Mouse (Mus musculus) gastrocnemius, postnatal 14 days (tissue): ENCODE results near the gene Zbtb8os. TPM values are rescaled to one million over a fixed set of nuclear protein-coding genes. Genes with fewer than 3 reads are reported as not detected.
A peak's percentile ranks its signal among the peaks of the same experiment; 100 is the strongest.

Source experiments
- DNase-seq: peaks from one replicate; pipeline ENCODE4 v3.0.0; 2021; ENCODE audit warnings: mixed read lengths
- intact Hi-C: fragments of 180-260 bp; cut with DNase I; formaldehyde crosslinking; loops from one replicate; pipeline ENCODE4 v1.15.1; 2025; ENCODE audit warnings: low total_unique reads
- long read RNA-seq, 2 experiments: library from polyadenylated mRNA; stranded (forward); transcript quantifications; one replicate each; pipeline ENCODE4 v2.0.0; 2021
- total RNA-seq, 2 experiments: library from RNA; stranded (reverse); gene quantifications; 2 replicates each; pipeline ENCODE4 v1.2.3; 2021

Zbtb8os gene
- total RNA-seq = 10 to 100 TPM; 24.0 to 25.1 TPM
- long read RNA-seq, experiment 1, transcript Zbtb8os-204 (7 exons, 3,833 nt) = major isoform, 13 of 14 reads
- long read RNA-seq, experiment 1, partial matches to known transcripts = 0 of 14 reads
- long read RNA-seq, experiment 1, other reads (novel, unspliced or antisense) = 1 of 14 reads
- long read RNA-seq, experiment 2, transcript Zbtb8os-204 (7 exons, 3,833 nt) = major isoform, 17 of 17 reads
- long read RNA-seq, experiment 2, partial matches to known transcripts = 0 of 17 reads
- long read RNA-seq, experiment 2, other reads (novel, unspliced or antisense) = 0 of 17 reads

GRCm38 (mm10) chr4:129335216-129336074 lies at the start of gene Zbtb8os, which contains the start of gene Rbbp4:
Gene Zbtb8os (plus strand): TSS chr4:129335695.
Gene Rbbp4 (minus strand): TSS chr4:129335370.
- intact Hi-C loops = no loop called here
- DNase-seq = peak; percentile 98

- peak; percentile 67 for DNase-seq
- intact Hi-C loops = no loop called here
These were observed 49.4 kb upstream of the Zbtb8os start for GRCm38 (mm10) chr4:129286001-129286682.

GRCm38 (mm10) chr4:129286683-129287471 lies 48.6 kb upstream of the Zbtb8os start:
- intact Hi-C loops = no loop called here
- DNase-seq = peak; percentile 71

GRCm38 (mm10) chr4:129287472-129287981 lies 48.0 kb upstream of the Zbtb8os start, which contains the start of gene Sync:
Gene Sync (plus strand): TSS chr4:129287617.
- intact Hi-C loops = no loop called here
- peak; percentile 76 for DNase-seq

- peak; percentile 75 for DNase-seq
- intact Hi-C loops = no loop called here
These were observed 47.4 kb upstream of the Zbtb8os start for GRCm38 (mm10) chr4:129288067-129288466.

- intact Hi-C loops = no loop called here
- DNase-seq = no peak
These were observed 45.8 kb upstream of the Zbtb8os start for GRCm38 (mm10) chr4:129289671-129290070.

- intact Hi-C loops = no loop called here
- DNase-seq = no peak
These were observed 42.7 kb upstream of the Zbtb8os start for GRCm38 (mm10) chr4:129292831-129293230.

DNA sequence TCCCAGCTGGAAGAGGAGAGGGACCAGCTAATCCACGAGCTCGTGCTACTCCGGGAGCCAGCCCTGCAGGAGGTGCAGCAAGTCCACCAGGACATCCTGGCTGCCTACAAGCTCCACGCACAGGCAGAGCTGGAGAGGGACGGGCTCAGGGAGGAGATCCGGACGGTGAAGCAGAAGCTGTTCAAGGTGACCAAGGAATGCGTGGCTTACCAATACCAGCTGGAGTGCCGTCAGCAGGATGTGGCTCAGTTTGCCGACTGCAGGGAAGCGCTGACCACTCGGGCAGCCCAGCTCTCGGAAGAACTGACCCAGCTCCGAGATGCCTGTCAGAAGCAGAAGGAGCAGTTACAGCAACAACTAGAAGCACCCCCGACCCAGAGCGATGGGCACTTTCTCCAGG lies 41.8 kb upstream of the Zbtb8os start:
- DNase-seq = no peak
- intact Hi-C loops = no loop called here

DNA sequence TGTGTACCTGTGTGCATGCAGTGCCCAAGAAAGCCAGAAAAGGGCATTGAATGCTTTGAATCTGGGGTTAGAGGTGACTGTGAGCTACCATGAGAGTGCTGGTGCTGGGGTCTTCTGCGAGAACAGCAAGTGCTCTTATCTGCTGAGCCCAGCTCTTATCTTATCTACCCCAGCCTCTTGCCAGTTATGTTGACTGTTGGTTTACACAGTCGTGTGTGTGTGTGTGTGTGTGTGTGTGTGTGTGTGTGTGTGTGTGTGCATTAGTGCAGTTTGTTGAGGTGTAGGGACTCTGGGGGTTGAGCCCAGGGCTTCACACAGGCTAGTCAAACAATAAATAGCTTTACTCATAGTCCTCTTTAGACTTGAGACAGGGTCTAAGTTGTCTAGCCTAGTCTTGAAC lies 40.3 kb upstream of the Zbtb8os start:
- intact Hi-C loops = no loop called here
- no peak for DNase-seq

DNA sequence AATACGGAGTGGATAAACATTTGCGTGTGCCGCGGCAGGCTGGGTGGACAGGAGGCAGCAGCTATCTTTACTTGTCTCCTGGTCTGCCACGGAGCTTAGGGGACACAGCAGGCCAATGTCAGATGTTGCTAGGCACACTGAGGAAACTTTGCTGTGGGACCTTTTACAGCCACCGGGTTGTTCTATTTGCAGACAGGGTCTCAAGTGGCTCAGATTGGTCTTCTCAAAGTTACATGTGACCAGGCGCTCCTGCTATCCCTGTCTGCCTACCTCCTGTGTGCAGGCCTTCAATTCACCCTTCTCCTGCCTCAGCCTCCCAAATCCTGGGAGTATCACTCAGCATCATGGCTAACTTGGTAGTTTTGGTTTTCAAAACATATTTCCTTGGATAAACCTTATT lies 39.4 kb upstream of the Zbtb8os start:
- intact Hi-C loops = no loop called here
- no peak for DNase-seq

DNA sequence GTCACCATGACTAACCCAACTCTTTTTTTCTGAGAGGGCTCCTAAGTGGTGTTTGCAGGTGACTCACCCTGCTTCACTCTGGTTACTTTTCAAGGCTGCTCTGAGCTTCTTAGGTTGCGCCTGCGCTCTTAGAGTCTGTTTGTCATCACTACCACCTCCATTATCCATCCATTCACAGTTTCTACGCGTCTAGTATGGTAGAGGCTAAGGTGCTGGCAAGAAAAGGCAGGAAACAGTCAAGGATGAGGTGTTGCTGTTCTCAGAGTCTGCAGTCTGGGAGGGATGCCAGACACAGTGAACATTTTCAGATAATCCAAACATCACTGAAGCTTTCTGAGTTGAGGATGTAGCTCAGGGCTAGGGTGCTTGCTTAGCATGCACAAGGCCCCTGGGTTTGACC lies 37.8 kb upstream of the Zbtb8os start:
- DNase-seq = no peak
- intact Hi-C loops = no loop called here

GRCm38 (mm10) chr4:129299121-129299520 lies 36.4 kb upstream of the Zbtb8os start:
- intact Hi-C loops = no loop called here

GRCm38 (mm10) chr4:129303401-129303800 lies 32.1 kb upstream of the Zbtb8os start:
- no peak for DNase-seq
- intact Hi-C loops = no loop called here

More at GRCm38 (mm10) chr4:129299121-129299520, 36.4 kb upstream of the Zbtb8os start:
- no peak for DNase-seq

- DNase-seq = no peak
These were observed 31.7 kb upstream of the Zbtb8os start for GRCm38 (mm10) chr4:129303816-129304215.

GRCm38 (mm10) chr4:129304306-129304705 lies 31.2 kb upstream of the Zbtb8os start:
- no peak for DNase-seq
- intact Hi-C loops = no loop called here

More at GRCm38 (mm10) chr4:129303816-129304215, 31.7 kb upstream of the Zbtb8os start:
- intact Hi-C loops = no loop called here

DNA sequence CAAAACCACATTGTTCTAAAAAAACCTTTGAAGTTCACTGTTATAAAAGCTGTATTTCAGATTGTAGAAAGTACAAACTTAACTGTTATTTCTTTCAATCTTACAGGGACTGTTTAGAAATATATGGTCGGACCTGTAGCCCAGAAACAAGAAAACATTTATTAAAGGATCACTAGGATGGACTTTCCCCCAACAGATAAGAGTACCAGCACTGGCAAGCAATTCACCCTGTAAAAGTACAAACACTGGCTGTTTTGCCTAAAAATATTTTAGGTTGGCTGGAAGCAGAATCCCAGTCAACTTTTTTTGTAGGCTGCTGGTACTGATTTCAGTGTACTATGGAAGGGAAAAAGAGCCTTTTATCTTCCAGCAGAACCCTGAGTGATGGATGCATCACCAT lies 27.6 kb upstream of the Zbtb8os start:
- intact Hi-C loops = no loop called here
- DNase-seq = no peak

DNA sequence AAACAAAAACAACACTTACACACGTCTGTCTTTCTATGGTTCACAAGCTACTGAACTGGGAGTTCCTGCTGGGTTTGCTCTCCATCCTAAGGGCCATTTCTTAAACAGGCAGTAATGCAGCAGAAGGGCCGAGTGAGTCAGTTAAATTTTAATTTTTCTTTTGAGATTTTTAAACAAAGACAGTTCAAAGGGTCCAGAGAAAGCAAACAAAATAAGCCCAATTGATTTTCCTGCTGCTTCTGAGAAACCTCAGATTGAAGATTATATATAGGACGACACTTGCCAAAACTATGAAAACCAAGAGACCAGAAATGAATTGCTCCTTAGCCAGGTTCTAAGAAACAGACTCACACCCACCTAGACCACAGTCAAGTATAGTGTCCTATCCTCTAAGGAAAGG lies 21.6 kb upstream of the Zbtb8os start:
- intact Hi-C loops = no loop called here
- DNase-seq = no peak

DNA sequence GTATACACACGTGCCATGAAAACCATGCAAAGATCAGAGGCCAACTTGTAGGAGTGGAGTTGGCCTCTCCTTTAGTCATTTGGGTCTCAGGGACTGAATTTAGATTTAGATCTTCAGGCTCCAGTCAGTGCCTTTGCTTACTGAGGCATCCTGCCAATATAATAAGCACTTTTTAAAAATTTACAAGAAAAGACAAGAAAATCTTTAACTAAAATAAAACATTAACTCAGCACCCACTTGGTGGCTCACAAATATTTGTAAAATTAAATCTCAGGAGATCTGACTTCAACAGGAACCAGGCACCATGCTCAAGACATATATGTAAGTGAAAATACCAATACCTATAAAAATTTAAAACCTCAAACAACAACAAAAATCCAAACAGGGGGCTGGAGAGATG lies 14.6 kb upstream of the Zbtb8os start:
- no peak for DNase-seq
- intact Hi-C loops = no loop called here

GRCm38 (mm10) chr4:129322042-129322441 lies 13.5 kb upstream of the Zbtb8os start:
- intact Hi-C loops = no loop called here
- DNase-seq = no peak
